Comparison of ENCODE assay signal across 9 mouse cellular contexts in genomic region chr4:147985205-147986132, GRCm38 (mm10). TPM values are rescaled to one million over a fixed set of nuclear protein-coding genes. Genes with fewer than 3 reads are reported as not detected.
DNase-seq lines count a peak whose midpoint lies in the region; ATAC-seq and TF ChIP-seq lines count a peak whose summit lies in the region.
"Had no signal": no experiment of that assay in that cellular context is flagged by ENCODE, and none has a peak within 500 bp of the region (broad histone marks: within the 10 kb centered on the region; RNA-seq: fewer than 3 reads in every experiment).

Gene Nppb (plus strand): TSS chr4:147985788.

- WGBS in intestine, embryonic 14.5 days, result 28% methylated on average over 20 of the region's 20 CpGs
- WGBS in intestine, postnatal 0 days, result 27% methylated on average over 20 of the region's 20 CpGs
- WGBS in lung, embryonic 15.5 days, result 26% methylated on average over 20 of the region's 20 CpGs

- intact Hi-C loops in left cerebral cortex, postnatal 25 days (cut with DNase I), result no loop called here

- H3K27me3 ChIP-seq in intestine, embryonic 14.5 days (replicated peaks; ENCODE audit: control insufficient read depth, insufficient read depth, low read length), result no peaks in the 10 kb centered on the region
- no peaks in the 10 kb centered on the region for H3K27me3 ChIP-seq in intestine, postnatal 0 days (replicated peaks; ENCODE audit: control insufficient read depth, insufficient read depth, low read length)
- no peaks in the 10 kb centered on the region for H3K27me3 ChIP-seq in lung, embryonic 15.5 days

- ATAC-seq in intestine, embryonic 14.5 days (replicated peaks; ENCODE audit: low FRiP score, low TSS enrichment, low read depth), result peak; percentile 40
- no peak for ATAC-seq in intestine, postnatal 0 days
- peak; percentile 31; the same call in 1 of the 2 replicates for ATAC-seq in lung, embryonic 15.5 days (ENCODE audit: borderline replicate concordance, extremely low read depth, low FRiP score, low TSS enrichment)

- no peaks in the 10 kb centered on the region for H3K9me3 ChIP-seq in intestine, embryonic 14.5 days (ENCODE audit: control insufficient read depth, low read length)
- H3K9me3 ChIP-seq in intestine, postnatal 0 days (ENCODE audit: control insufficient read depth), result no peaks in the 10 kb centered on the region
- H3K9me3 ChIP-seq in lung, embryonic 15.5 days, result no peaks in the 10 kb centered on the region

- H3K9ac ChIP-seq in intestine, embryonic 14.5 days (ENCODE audit: low read length), result no peak within 1 kb of the TSS
- no peak within 1 kb of the TSS for H3K9ac ChIP-seq in intestine, postnatal 0 days (ENCODE audit: low read depth, low read length)
- no peak within 1 kb of the TSS for H3K9ac ChIP-seq in lung, embryonic 15.5 days

- no peak within 1 kb of the TSS for H3K4me2 ChIP-seq in intestine, embryonic 14.5 days (ENCODE audit: low read length)
- no peak within 1 kb of the TSS for H3K4me2 ChIP-seq in intestine, postnatal 0 days (replicated peaks; ENCODE audit: low read depth)
- H3K4me2 ChIP-seq in lung, embryonic 15.5 days, result no peak within 1 kb of the TSS

- no peak within 1 kb of the TSS for H3K4me3 ChIP-seq in intestine, embryonic 14.5 days (ENCODE audit: low read depth, low read length)
- no peak within 1 kb of the TSS for H3K4me3 ChIP-seq in intestine, postnatal 0 days (ENCODE audit: low read depth, low read length)
- no peak within 1 kb of the TSS for H3K4me3 ChIP-seq in lung, embryonic 15.5 days

- no peak for TF ChIP-seq CTCF in intestine, postnatal 0 days (IDR thresholded peaks at IDR 0.05; ENCODE audit: low read depth)

- no peaks in the 10 kb centered on the region for H3K4me1 ChIP-seq in intestine, embryonic 14.5 days (replicated peaks; ENCODE audit: control insufficient read depth, insufficient read depth, low read length)
- H3K4me1 ChIP-seq in intestine, postnatal 0 days (replicated peaks; ENCODE audit: control insufficient read depth, insufficient read depth, low read length), result no peaks in the 10 kb centered on the region
- no peaks in the 10 kb centered on the region for H3K4me1 ChIP-seq in lung, embryonic 15.5 days

- H3K27ac ChIP-seq in intestine, embryonic 14.5 days (ENCODE audit: low read depth), result no peak within 1 kb of the TSS
- H3K27ac ChIP-seq in intestine, postnatal 0 days (ENCODE audit: low read depth, low read length), result no peak within 1 kb of the TSS
- no peak within 1 kb of the TSS for H3K27ac ChIP-seq in lung, embryonic 15.5 days
- H3K27ac ChIP-seq: macrophage had no signal

- DNase-seq in intestine, embryonic 14.5 days (ENCODE audit: low spot score), result peak; percentile 80
- DNase-seq in embryo, embryonic 10.5 days (ENCODE audit: low spot score), result peak; percentile 75
- peak; percentile 44 for DNase-seq in hindlimb bud, embryonic 11.5 days (ENCODE audit: extremely low spot score, low read depth, low spot score)
- DNase-seq in left cerebral cortex, postnatal 25 days (ENCODE audit: low spot score in 2 of 2), result no peak
- DNase-seq in layer of hippocampus, adult 8-10 months (ENCODE audit: low spot score in 2 of 2), result no peak
- no peak for DNase-seq in frontal cortex, postnatal 10 days (ENCODE audit: low spot score in 2 of 2)

- H3K36me3 ChIP-seq in intestine, embryonic 14.5 days (ENCODE audit: control insufficient read depth, insufficient read depth, low read length), result no peaks in the 10 kb centered on the region
- H3K36me3 ChIP-seq in intestine, postnatal 0 days (ENCODE audit: control insufficient read depth, insufficient read depth), result no peaks in the 10 kb centered on the region
- H3K36me3 ChIP-seq in lung, embryonic 15.5 days, result no peaks in the 10 kb centered on the region

RNA-seq across cellular contexts. Expression of gene Nppb, which starts in this region (rescaled TPM):
- polyA plus RNA-seq in intestine, embryonic 14.5 days (2014; fragmentation: Nextera tagmentation; extraction: Ambion mirVana), result 0.40 TPM in 1 of 2 replicates, not detected in the other
- polyA plus RNA-seq in intestine, postnatal 0 days (2015; fragmentation: Nextera tagmentation; extraction: Ambion mirVana), result not detected in 2 replicates
- polyA plus RNA-seq in lung, embryonic 15.5 days (2015; fragmentation: Nextera tagmentation; extraction: Ambion mirVana), result 1.6 and 3.8 TPM in 2 replicates
- total RNA-seq in left cerebral cortex, postnatal 25 days (2021), result not detected
- total RNA-seq in layer of hippocampus, adult 8-10 months (2022), result not detected
- polyA plus RNA-seq: macrophage had no signal

Comparison
In these comparisons a context has a peak if more than half of its experiments do, and no peak if none do; other contexts are left out.
1. Peak in DNase-seq and ATAC-seq in intestine, embryonic 14.5 days; RNA of the gene not detected or under 1 TPM.
2. DNase-seq: peak in embryo, embryonic 10.5 days (single experiment) and hindlimb bud, embryonic 11.5 days (single experiment); none in left cerebral cortex, postnatal 25 days (0 of 2), layer of hippocampus, adult 8-10 months (0 of 2) and frontal cortex, postnatal 10 days (0 of 2).